Mouse (Mus musculus) E14TG2a.4 (cell line): Measurements from ENCODE around the gene 4930518I15Rik.

Experiments
- CTCF ChIP-seq: conservative IDR thresholded peaks from 2 replicates; pipeline ENCODE4 v1.5.1; 2014; ENCODE audit warnings: low read length
- POU5F1 ChIP-seq: IDR thresholded peaks from 2 replicates; pipeline ENCODE4 v1.6.1; 2014; ENCODE audit warnings: low read length, borderline replicate concordance

GRCm38 (mm10) chr2:156898374-156898773 lies 40.6 kb upstream of the 4930518I15Rik start:
- no peak for TF ChIP-seq CTCF
- TF ChIP-seq POU5F1: no peak
